Mouse (Mus musculus): ENCODE data around the gene Amigo3.

Amigo3 gene

GRCm38 (mm10) chr9:108090611-108091120, 37.7 kb downstream of the Amigo3 start:
- DNase-seq: no peak

- DNase-seq: no peak
These were observed 40.6 kb downstream of the Amigo3 start for GRCm38 (mm10) chr9:108093586-108093985.

- peak; percentile 97 for DNase-seq
These were observed 41.4 kb downstream of the Amigo3 start, which contains the start of gene Apeh for GRCm38 (mm10) chr9:108094184-108094941. Gene Apeh, minus strand, starts transcription at chr9:108094606.

- peak; percentile 44 for DNase-seq
These were observed 42.0 kb downstream of the Amigo3 start for GRCm38 (mm10) chr9:108094998-108095411.

- DNase-seq: peak; percentile 68
These were observed 42.6 kb downstream of the Amigo3 start for GRCm38 (mm10) chr9:108095518-108095917.

- DNase-seq: no peak
These were observed 43.2 kb downstream of the Amigo3 start for GRCm38 (mm10) chr9:108095949-108096712.

- DNase-seq: no peak
These were observed 46.7 kb downstream of the Amigo3 start for GRCm38 (mm10) chr9:108099619-108100018.

- DNase-seq: peak; percentile 36
These were observed 52.0 kb downstream of the Amigo3 start for GRCm38 (mm10) chr9:108104766-108105548.
